Mouse (Mus musculus) E14TG2a.4 (cell line): ENCODE measurements around the gene H60c.

Experiments used
- CTCF ChIP-seq: conservative IDR thresholded peaks from 2 replicates; pipeline ENCODE4 v1.5.1; 2014; ENCODE audit warnings: low read length
- NANOG ChIP-seq: IDR thresholded peaks from 2 replicates; pipeline ENCODE4 v1.6.1; 2014; ENCODE audit warnings: borderline replicate concordance, low read length, mixed read lengths
- POU5F1 ChIP-seq: IDR thresholded peaks from 2 replicates; pipeline ENCODE4 v1.6.1; 2014; ENCODE audit warnings: low read length, borderline replicate concordance

GRCm38 (mm10) chr10:3307752-3308151, 40.2 kb upstream of the H60c start:
- TF ChIP-seq CTCF (no peak), NANOG (no peak), POU5F1 (no peak)
